Mouse (Mus musculus) subcutaneous adipose tissue, adult 2 months (tissue): ENCODE data around the gene Gnpnat1. TPM values are rescaled to one million over a fixed set of nuclear protein-coding genes. Genes with fewer than 3 reads are reported as not detected.

Source experiments
- polyA plus RNA-seq: library from polyadenylated mRNA; depleted of rRNA; stranded (reverse); fragments of >200 nt; gene quantifications from 2 replicates; pipeline ENCODE4 v1.2.3, GENCODE M21; 2012; ENCODE audit warnings: low replicate concordance; rRNA removed

Gene Gnpnat1
- polyA plus RNA-seq = 4.2 and 6.0 TPM in 2 replicates

DNA sequence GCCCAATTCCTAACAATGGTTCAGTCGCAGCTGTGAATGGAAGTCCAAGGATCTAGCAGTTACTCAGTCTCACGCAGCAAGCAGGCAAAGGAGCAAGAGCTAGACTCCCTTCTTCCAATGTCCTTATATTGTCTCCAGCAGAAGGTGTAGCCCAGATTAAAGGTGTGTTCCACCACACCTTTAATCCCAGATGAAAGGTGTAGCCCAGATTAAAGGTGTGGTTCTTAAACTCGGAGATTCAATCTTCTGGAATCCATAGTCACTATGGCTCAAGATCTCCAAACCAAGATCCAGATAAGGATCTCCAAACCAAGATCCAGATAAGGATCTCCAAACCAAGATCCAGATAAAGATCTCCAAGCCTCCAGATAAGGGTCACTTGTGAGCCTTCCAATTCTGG lies at the start of gene Gnpnat1:
Gene Gnpnat1 (minus strand): TSS at position 101 of the 400 bp plus-strand sequence.

DNA sequence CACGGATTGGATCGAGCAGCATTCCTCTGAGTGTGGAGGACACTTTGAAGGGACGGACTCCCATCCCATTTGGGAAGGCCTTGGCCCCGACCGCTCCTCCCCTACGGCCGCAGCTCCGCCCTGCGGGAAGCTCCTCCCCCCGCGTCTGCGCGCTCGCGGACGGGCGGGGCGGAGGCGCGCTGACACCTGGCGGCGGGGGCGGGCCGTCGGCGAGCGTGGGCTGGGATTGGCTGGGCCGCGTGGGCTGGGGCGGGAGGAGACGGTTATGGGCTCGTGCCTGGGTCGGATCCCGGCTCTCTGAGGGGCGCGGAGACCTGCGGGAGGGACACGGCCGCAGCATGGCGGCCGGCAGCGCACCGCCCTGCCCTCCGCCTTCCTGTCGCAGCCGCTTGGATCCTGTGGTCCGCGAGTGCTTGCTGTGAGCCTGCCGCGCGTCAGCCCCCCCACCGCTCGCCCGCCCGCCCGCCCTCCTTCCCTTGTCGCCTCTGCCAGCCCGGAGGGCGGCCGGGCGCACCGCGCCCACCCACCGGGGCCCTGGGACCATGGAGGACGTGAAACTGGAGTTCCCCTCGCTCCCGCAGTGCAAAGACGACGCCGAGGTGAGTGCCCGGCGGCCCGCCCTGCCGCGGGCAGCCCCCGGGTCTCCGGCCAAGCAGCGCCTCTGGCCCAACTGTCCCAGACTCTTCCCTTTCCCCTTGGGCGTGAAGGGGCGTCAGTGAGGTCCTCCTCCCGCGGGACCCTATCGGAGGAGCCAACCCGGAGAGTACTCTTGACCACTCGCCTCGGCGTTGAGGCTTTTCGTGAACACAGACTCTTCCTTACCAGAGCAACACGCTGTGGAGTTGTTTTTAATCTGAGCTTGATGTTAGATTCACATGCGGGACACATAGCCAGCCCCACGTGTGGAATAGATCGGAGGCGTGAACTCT lies 53.5 kb downstream of the Gnpnat1 start, which contains the start of gene Styx:
Gene Styx (plus strand): TSS at position 163 of the 929 bp plus-strand sequence.

DNA sequence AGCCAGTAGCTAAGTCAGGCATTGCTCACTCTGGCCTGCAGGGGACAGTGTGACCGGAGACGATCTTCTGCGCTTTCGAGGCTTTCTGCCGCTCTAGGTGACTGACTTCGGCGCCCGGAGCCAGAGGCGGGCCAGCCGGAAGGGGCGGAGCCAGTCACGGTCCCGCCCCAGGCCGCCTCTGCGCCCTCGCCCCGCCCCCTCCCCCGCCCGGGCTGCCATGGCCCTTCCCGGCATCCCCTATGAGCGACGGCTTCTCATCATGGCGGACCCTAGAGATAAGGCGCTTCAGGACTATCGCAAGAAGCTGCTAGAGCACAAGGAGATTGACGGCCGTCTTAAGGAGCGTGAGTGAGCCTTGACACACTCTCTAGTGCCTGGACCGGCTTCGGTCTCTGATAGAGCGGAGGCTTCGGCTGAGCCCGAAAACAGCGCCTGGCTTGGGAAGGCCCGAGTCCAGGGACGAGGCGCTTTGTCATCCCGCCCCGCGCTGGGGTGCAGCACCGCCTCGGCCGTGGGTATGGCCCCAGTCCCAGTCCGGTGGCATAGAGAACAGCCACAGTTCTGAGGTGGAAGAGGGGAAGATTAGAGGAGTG lies 75.0 kb downstream of the Gnpnat1 start, which contains the start of gene Psmc6:
Gene Psmc6 (plus strand): TSS at position 200 of the 593 bp plus-strand sequence.

Other genes with a start within 250 kb of the Gnpnat1 start
- 1.2 and 2.4 TPM in 2 replicates for gene Gpr137c, start 185.2 kb downstream of the Gnpnat1 start, polyA plus RNA-seq
- gene Txndc16, start 184.6 kb downstream of the Gnpnat1 start, polyA plus RNA-seq = 5.7 and 8.5 TPM in 2 replicates
- gene Ero1l, start 86.1 kb downstream of the Gnpnat1 start, polyA plus RNA-seq = 7.2 and 9.7 TPM in 2 replicates
- gene Psmc6, start 75.1 kb downstream of the Gnpnat1 start, polyA plus RNA-seq = 30.6 and 43.4 TPM in 2 replicates
- 2.5 and 9.7 TPM in 2 replicates for gene Styx, start 53.8 kb downstream of the Gnpnat1 start, polyA plus RNA-seq
- gene Fermt2, start 125.2 kb upstream of the Gnpnat1 start, polyA plus RNA-seq = 88.2 and 99.0 TPM in 2 replicates